Mouse (Mus musculus) CH12.LX (cell line): Measurements from ENCODE around the gene Lnx1.

ENCODE experiments used
- BHLHE40 ChIP-seq: IDR thresholded peaks from 2 replicates; pipeline ENCODE4 v1.6.1; 2011; ENCODE audit warnings: mild to moderate bottlenecking, low read depth, low read length, improper control_type of control experiment
- CHD1 ChIP-seq: IDR thresholded peaks from 2 replicates; pipeline ENCODE4 v1.6.1; 2012; ENCODE audit warnings: low read depth, low read length, improper control_type of control experiment, inconsistent platforms
- CHD2 ChIP-seq: IDR thresholded peaks from 2 replicates; pipeline ENCODE4 v1.6.1; 2011; ENCODE audit warnings: low read length, improper control_type of control experiment
- CTCF ChIP-seq, 2 experiments: IDR thresholded peaks in 1 of 2; conservative IDR thresholded peaks in 1 of 2; 2 replicates each; pipeline ENCODE4 v1.5.1; 2011 to 2012; ENCODE audit warnings: low read depth in 2 of 2, low read length in 2 of 2, improper control_type of control experiment in 1 of 2, inconsistent platforms in 1 of 2, mild to moderate bottlenecking in 1 of 2, moderate library complexity in 1 of 2
- E2F4 ChIP-seq: IDR thresholded peaks from 2 replicates; pipeline ENCODE4 v1.6.1; 2011; ENCODE audit warnings: low read depth, low read length, improper control_type of control experiment; ENCODE audit not compliant: insufficient replicate concordance
- EP300 ChIP-seq: IDR thresholded peaks from 2 replicates; pipeline ENCODE4 v1.6.1; 2011; ENCODE audit warnings: low read length, improper control_type of control experiment
- GABPA ChIP-seq: IDR thresholded peaks from 2 replicates; pipeline ENCODE4 v1.6.1; 2012; ENCODE audit warnings: low read depth, low read length, improper control_type of control experiment, inconsistent platforms; ENCODE audit not compliant: insufficient replicate concordance
- HCFC1 ChIP-seq: IDR thresholded peaks from 2 replicates; pipeline ENCODE4 v1.6.1; 2012; ENCODE audit warnings: low read depth, mild to moderate bottlenecking, inconsistent platforms, low read length, improper control_type of control experiment
- JUN ChIP-seq: IDR thresholded peaks from 2 replicates; pipeline ENCODE4 v1.6.1; 2011; ENCODE audit warnings: low read depth, mild to moderate bottlenecking, low read length, improper control_type of control experiment, moderate library complexity; ENCODE audit not compliant: insufficient read depth
- MAX ChIP-seq: IDR thresholded peaks from 2 replicates; pipeline ENCODE4 v1.6.1; 2011; ENCODE audit warnings: low read length, improper control_type of control experiment
- POLR2A ChIP-seq: IDR thresholded peaks from 2 replicates; pipeline ENCODE4 v1.6.1; 2011; ENCODE audit warnings: low read depth, mild to moderate bottlenecking, improper control_type of control experiment, low read length
- SIN3A ChIP-seq: IDR thresholded peaks from 2 replicates; pipeline ENCODE4 v1.6.1; 2012; ENCODE audit warnings: low read length, improper control_type of control experiment, inconsistent platforms
- SMC3 ChIP-seq: IDR thresholded peaks from 2 replicates; pipeline ENCODE4 v1.6.1; 2011; ENCODE audit warnings: low read depth, low read length, improper control_type of control experiment
- ZMIZ1 ChIP-seq: IDR thresholded peaks from 2 replicates; pipeline ENCODE4 v1.6.1; 2012; ENCODE audit warnings: low read depth, mild to moderate bottlenecking, inconsistent platforms, low read length, improper control_type of control experiment

- TF ChIP-seq GABPA (no peak), POLR2A (no peak), HCFC1 (no peak), MAX (no peak), ZMIZ1 (no peak), CHD2 (no peak), CTCF (conservative IDR thresholded peaks at IDR 0.05 in 1 of 2, IDR thresholded peaks at IDR 0.05 in 1 of 2; ENCODE audit: low read depth in 2 of 2, low read length in 2 of 2) (no peak), SMC3 (no peak), SIN3A (no peak), EP300 (no peak), CHD1 (no peak), BHLHE40 (no peak), E2F4 (no peak), JUN (no peak)
Observed at GRCm38 (mm10) chr5:74639516-74639915, 63.2 kb downstream of the Lnx1 start.
